Mouse (Mus musculus) liver, adult 2 months (tissue): ENCODE measurements at regions not wholly inside any gene's neighbourhood (a gene's known extent, or its start where the extent isn't known, plus 50 kb on each side); places are given as distances from the start of the nearest gene placed in this dataset.

Experiments
- CTCF ChIP-seq: fragments of 200-500 bp; IDR thresholded peaks from 2 replicates; pipeline ENCODE4 v1.5.1; 2011; ENCODE audit warnings: low read depth, low read length, control low read depth
- POLR2A ChIP-seq: fragments of 200-500 bp; IDR thresholded peaks from 2 replicates; pipeline ENCODE4 v1.6.1; 2011; ENCODE audit warnings: low read length, control low read depth; ENCODE audit not compliant: insufficient read depth; ENCODE audit errors: extremely low read depth

GRCm38 (mm10) chr9:113462888-113463287, 245.2 kb downstream of the Pdcd6ip start:
- no peak for TF ChIP-seq CTCF
- no peak for TF ChIP-seq POLR2A
